Comparison of ENCODE assay signal across 8 mouse cellular contexts in the genomic region with DNA sequence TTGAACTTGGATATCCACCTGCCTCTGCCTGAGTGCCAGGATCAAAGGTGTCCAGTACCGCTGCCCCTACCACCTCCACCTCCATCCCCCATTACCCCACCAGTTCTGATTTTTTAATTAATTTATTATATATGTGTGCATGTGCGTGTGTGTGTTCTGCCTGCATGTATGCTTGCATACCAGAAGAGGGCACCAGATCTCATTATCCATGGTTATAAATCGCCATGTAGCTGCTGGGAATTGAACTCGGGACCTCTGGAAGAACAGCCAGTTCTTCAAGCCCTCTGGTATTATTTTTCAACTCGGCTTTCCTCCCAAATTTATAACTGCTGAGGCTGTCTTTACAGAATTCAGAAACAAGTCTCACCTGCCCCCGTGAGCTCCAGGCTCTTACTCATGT. TPM values are rescaled to one million over a fixed set of nuclear protein-coding genes. Genes with fewer than 3 reads are reported as not detected.
DNase-seq lines count a peak whose midpoint lies in the region; ATAC-seq and TF ChIP-seq lines count a peak whose summit lies in the region.

No protein-coding gene starts in this region.

- 96% methylated on average over 6 of the region's 6 CpGs for WGBS in heart, embryonic 14.5 days
- WGBS in forebrain, postnatal 0 days, result 97% methylated on average over 6 of the region's 6 CpGs
- WGBS in macrophage (ENCODE audit: missing documents), result 92% methylated on average over 5 of the region's 6 CpGs

- H3K4me1 ChIP-seq in heart, embryonic 14.5 days (ENCODE audit: control insufficient read depth in 2 of 2, insufficient read depth in 2 of 2, low read length in 2 of 2), result peaks cover 0 to 5% of the 10 kb centered on the region in 2 experiments; a peak in 2 of 4 replicates
- no peaks in the 10 kb centered on the region for H3K4me1 ChIP-seq in ES-E14 (ENCODE audit: control insufficient read depth in 2 of 2, insufficient read depth in 2 of 2, low read length in 2 of 2, poor library complexity in 1 of 2)
- H3K4me1 ChIP-seq in forebrain, postnatal 0 days (ENCODE audit: insufficient read depth), result peaks cover 4% of the 10 kb centered on the region; the same call in 1 of the 2 replicates

- no peak for DNase-seq in heart, postnatal 14 days
- no peak for DNase-seq in ES-E14 (ENCODE audit: low read depth, low spot score)
- no peak for DNase-seq in forebrain, postnatal 0 days
- DNase-seq in natural killer cell, adult 2 months (ENCODE audit: low spot score in 2 of 2), result no peak
- no peak for DNase-seq in left cerebral cortex, postnatal 14 days (ENCODE audit: low spot score in 2 of 2)
- no peak for DNase-seq in gastrocnemius, postnatal 36 days

- peak; percentile 44 for TF ChIP-seq CTCF in forebrain, postnatal 0 days (IDR thresholded peaks at IDR 0.05; ENCODE audit: low read depth)

- intact Hi-C loops in heart, postnatal 14 days (cut with DNase I), result loop anchor here (10.0 kb wide), 1 partner anchor 524 kb away; the partner anchor contains the start of genes Hsf2bp and Rrp1b
- intact Hi-C loops in left cerebral cortex, postnatal 14 days (cut with DNase I), result no loop called here
- intact Hi-C loops in gastrocnemius, postnatal 36 days (cut with DNase I), result no loop called here

- no peaks in the 10 kb centered on the region for H3K9me3 ChIP-seq in heart, embryonic 14.5 days (ENCODE audit: control insufficient read depth, low read length)
- H3K9me3 ChIP-seq in ES-E14 (ENCODE audit: control insufficient read depth, insufficient read depth, low read depth, low read length), result no peaks in the 10 kb centered on the region
- H3K9me3 ChIP-seq in forebrain, postnatal 0 days (ENCODE audit: low read length), result no peaks in the 10 kb centered on the region

- H3K9ac ChIP-seq in heart, embryonic 14.5 days (ENCODE audit: low read length), result peak overlapping the region; percentile 85; the same call in 1 of the 2 replicates
- H3K9ac ChIP-seq in ES-E14 (ENCODE audit: insufficient read depth, low read depth, low read length, poor library complexity, severe bottlenecking), result peak overlapping the region; percentile 89; the same call in 1 of the 2 replicates
- no peak overlapping the region for H3K9ac ChIP-seq in forebrain, postnatal 0 days

- no peak for ATAC-seq in heart, embryonic 14.5 days (ENCODE audit: insufficient number of reproducible peaks, insufficient read depth, low FRiP score, low read depth)
- ATAC-seq in forebrain, postnatal 0 days, result no peak

- H3K27me3 ChIP-seq in heart, embryonic 14.5 days (ENCODE audit: control insufficient read depth, insufficient read depth, low read length), result no peaks in the 10 kb centered on the region
- H3K27me3 ChIP-seq in forebrain, postnatal 0 days (ENCODE audit: insufficient read depth, low read length), result no peaks in the 10 kb centered on the region

- 0 out of 4 replicates have a peak overlapping the region, but pooled peaks of 1 of the 2 experiments have one; percentile 90 for H3K4me3 ChIP-seq in heart, embryonic 14.5 days (ENCODE audit: control insufficient read depth in 1 of 2, insufficient read depth in 1 of 2, low read depth in 1 of 2, low read length in 2 of 2)
- H3K4me3 ChIP-seq in ES-E14 (ENCODE audit: insufficient read depth in 1 of 2, low read depth in 1 of 2, low read length in 2 of 2, poor library complexity in 1 of 2, severe bottlenecking in 1 of 2), result peak overlapping the region; percentile 75 to 83
- H3K4me3 ChIP-seq in forebrain, postnatal 0 days (ENCODE audit: low read depth, low read length), result no peak overlapping the region; the same call in 1 of the 2 replicates
- H3K4me3 ChIP-seq in macrophage (ENCODE audit: inconsistent target), result peak overlapping the region; percentile 81

- peaks cover 43% of the 10 kb centered on the region; the same call in 1 of the 2 replicates for H3K79me2 ChIP-seq in macrophage (ENCODE audit: inconsistent target)

- H3K36me3 ChIP-seq in heart, embryonic 14.5 days (ENCODE audit: control insufficient read depth, insufficient read depth, low read length), result peaks cover 43% of the 10 kb centered on the region
- peaks cover 34% of the 10 kb centered on the region for H3K36me3 ChIP-seq in ES-E14 (ENCODE audit: control insufficient read depth, insufficient read depth, low read length, poor library complexity, severe bottlenecking)
- peaks cover 35% of the 10 kb centered on the region for H3K36me3 ChIP-seq in forebrain, postnatal 0 days (ENCODE audit: insufficient read depth)
- H3K36me3 ChIP-seq in macrophage (ENCODE audit: inconsistent target), result peaks cover 25% of the 10 kb centered on the region

- H3K27ac ChIP-seq in heart, embryonic 14.5 days (replicated peaks in 1 of 2; ENCODE audit: control insufficient read depth in 1 of 2, insufficient read depth in 1 of 2, low read depth in 2 of 2, low read length in 2 of 2), result no peak overlapping the region
- H3K27ac ChIP-seq in ES-E14 (ENCODE audit: insufficient read depth, low read depth, low read length, poor library complexity, severe bottlenecking) (no peak overlapping the region), macrophage (no peak overlapping the region)
- no peak overlapping the region for H3K27ac ChIP-seq in forebrain, postnatal 0 days (ENCODE audit: low read depth, low read length)

- peak overlapping the region; percentile 86 for H3K4me2 ChIP-seq in heart, embryonic 14.5 days (ENCODE audit: low read length)
- H3K4me2 ChIP-seq in forebrain, postnatal 0 days (ENCODE audit: low read depth), result peak overlapping the region; percentile 64

- in situ Hi-C loops in ES-E14 (cut with MboI; ENCODE audit: low sequenced_read_pairs in 2 of 2, unreplicated experiment in 2 of 2), result loop anchor here in 1 of 2 experiments (10.0 kb wide), 1 partner anchor 154 kb away; no protein-coding TSS in a partner anchor

TF ChIP-seq in ES-E14, 5 proteins besides CTCF, POLR2A, EP300 and RAD21:
- TF ChIP-seq ZNF384 (IDR thresholded peaks at IDR 0.05; ENCODE audit: low read depth, low read length) (no peak), ZC3H11A (IDR thresholded peaks at IDR 0.05; ENCODE audit: borderline replicate concordance, low read depth, low read length) (0 out of 2 replicates have a peak, but pooled peaks have one; percentile 10), HCFC1 (IDR thresholded peaks at IDR 0.05; ENCODE audit: borderline replicate concordance, insufficient read depth, low read length) (no peak)

RNA-seq across cellular contexts. Expression of gene Wdr4, which starts 8.8 kb away (rescaled TPM):
- 16.7 and 17.9 TPM in 2 replicates for polyA plus RNA-seq in heart, embryonic 14.5 days (2014; fragmentation: Nextera tagmentation; extraction: Ambion mirVana)
- total RNA-seq in heart, postnatal 14 days (2021), result 1 to 10 TPM; 5.6 to 9.2 TPM
- 56.6 and 58.5 TPM in 2 replicates for total RNA-seq in ES-E14 (2012; rRNA removed)
- total RNA-seq in forebrain, postnatal 0 days (2014; rRNA removed), result 54.4 and 55.7 TPM in 2 replicates
- 28.7 and 31.7 TPM in 2 replicates for polyA plus RNA-seq in forebrain, postnatal 0 days (2015; fragmentation: Nextera tagmentation; extraction: Ambion mirVana)
- 10 to 100 TPM; 28.2 to 88.6 (median 42.7) TPM for total RNA-seq in macrophage (2018; cell fraction: chromatin; rRNA removed)
- 1 to 10 TPM; 2.3 to 7.4 (median 3.9) TPM for total RNA-seq in macrophage (2018; cell fraction: cytosol; rRNA removed)
- 10 to 100 TPM in 24 of 26 experiments, 1 to 10 TPM in 2; 8.6 to 54.4 (median 20.6) TPM for total RNA-seq in macrophage (2018; cell fraction: nucleus; rRNA removed)
- polyA plus RNA-seq in macrophage (2018), result 4.1 to 9.5 TPM (median 9.2 TPM) in 3 replicates
- 10 to 100 TPM; 26.5 to 28.0 TPM for total RNA-seq in left cerebral cortex, postnatal 14 days (2021)
- total RNA-seq in gastrocnemius, postnatal 36 days (2021), result 1 to 10 TPM; 5.0 to 5.3 TPM

RNA-seq across cellular contexts. Expression of gene Ndufv3, which starts 9.0 kb away (rescaled TPM):
- polyA plus RNA-seq in heart, embryonic 14.5 days (2014; fragmentation: Nextera tagmentation; extraction: Ambion mirVana), result 748 and 805 TPM in 2 replicates
- 1,000 to 10,000 TPM; 1,261 to 1,328 TPM for total RNA-seq in heart, postnatal 14 days (2021)
- 206 and 242 TPM in 2 replicates for total RNA-seq in ES-E14 (2012; rRNA removed)
- total RNA-seq in forebrain, postnatal 0 days (2014; rRNA removed), result 337 and 459 TPM in 2 replicates
- 500 and 583 TPM in 2 replicates for polyA plus RNA-seq in forebrain, postnatal 0 days (2015; fragmentation: Nextera tagmentation; extraction: Ambion mirVana)
- 10 to 100 TPM in 16 of 26 experiments, 1 to 10 TPM in 10; 1.2 to 61.4 (median 13.9) TPM for total RNA-seq in macrophage (2018; cell fraction: chromatin; rRNA removed)
- total RNA-seq in macrophage (2018; cell fraction: cytosol; rRNA removed), result 100 to 1,000 TPM; 107 to 223 (median 149) TPM
- total RNA-seq in macrophage (2018; cell fraction: nucleus; rRNA removed), result 10 to 100 TPM in 25 of 26 experiments, 1 to 10 TPM in 1; 9.7 to 46.9 (median 21.3) TPM
- polyA plus RNA-seq in macrophage (2018), result 192 to 199 TPM (median 195 TPM) in 3 replicates
- 100 to 1,000 TPM; 311 to 320 TPM for total RNA-seq in left cerebral cortex, postnatal 14 days (2021)
- total RNA-seq in gastrocnemius, postnatal 36 days (2021), result 100 to 1,000 TPM; 439 to 467 TPM

RNA-seq across cellular contexts. Expression of gene Pknox1, which starts 53.6 kb away (rescaled TPM):
- 19.1 and 19.4 TPM in 2 replicates for polyA plus RNA-seq in heart, embryonic 14.5 days (2014; fragmentation: Nextera tagmentation; extraction: Ambion mirVana)
- total RNA-seq in heart, postnatal 14 days (2021), result 10 to 100 TPM; 11.6 to 15.0 TPM
- 16.3 and 20.8 TPM in 2 replicates for total RNA-seq in ES-E14 (2012; rRNA removed)
- total RNA-seq in forebrain, postnatal 0 days (2014; rRNA removed), result 26.1 and 30.6 TPM in 2 replicates
- polyA plus RNA-seq in forebrain, postnatal 0 days (2015; fragmentation: Nextera tagmentation; extraction: Ambion mirVana), result 16.7 and 18.5 TPM in 2 replicates
- 10 to 100 TPM; 24.3 to 54.8 (median 37.6) TPM for total RNA-seq in macrophage (2018; cell fraction: chromatin; rRNA removed)
- 10 to 100 TPM; 10.8 to 14.6 (median 13.4) TPM for total RNA-seq in macrophage (2018; cell fraction: cytosol; rRNA removed)
- 10 to 100 TPM; 13.8 to 39.7 (median 25.4) TPM for total RNA-seq in macrophage (2018; cell fraction: nucleus; rRNA removed)
- 6.6 to 12.3 TPM (median 11.2 TPM) in 3 replicates for polyA plus RNA-seq in macrophage (2018)
- total RNA-seq in left cerebral cortex, postnatal 14 days (2021), result 10 to 100 TPM; 12.4 to 14.4 TPM
- 1 to 10 TPM; 6.0 to 7.2 TPM for total RNA-seq in gastrocnemius, postnatal 36 days (2021)
